25 mouse cellular contexts compared by ENCODE assay signal in the genomic region with DNA sequence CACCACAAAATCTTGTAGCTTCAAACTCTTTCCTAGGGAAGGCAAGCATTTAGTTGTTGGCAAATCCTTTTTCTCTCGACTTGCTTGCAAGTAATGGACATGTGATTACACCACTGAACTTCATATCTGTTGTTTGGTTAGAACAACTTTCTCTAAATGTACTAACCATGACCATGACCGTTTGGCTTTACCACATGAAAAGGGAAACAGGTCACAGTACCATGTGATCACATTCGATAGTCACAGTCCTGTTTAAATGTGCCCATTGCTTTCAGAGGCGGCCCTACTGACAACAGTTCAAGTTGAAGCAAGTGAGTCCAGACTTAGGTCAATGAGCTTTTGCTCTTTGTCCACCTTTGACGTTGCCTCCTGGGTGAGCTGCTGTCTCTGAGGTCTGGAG.
DNase-seq lines count a peak whose midpoint lies in the region; ATAC-seq and TF ChIP-seq lines count a peak whose summit lies in the region.
"Had no signal": no experiment of that assay in that cellular context is flagged by ENCODE, and none has a peak within 500 bp of the region (broad histone marks: within the 10 kb centered on the region; RNA-seq: fewer than 3 reads in every experiment).

No protein-coding gene starts in this region.

- no peak overlapping the region for H3K9ac ChIP-seq in liver, adult 2 months (ENCODE audit: low read depth, low read length)
- no peak overlapping the region for H3K9ac ChIP-seq in liver, embryonic 11.5 days (ENCODE audit: low read depth, low read length)
- H3K9ac ChIP-seq: embryonic facial prominence, embryonic 13.5 days; embryonic facial prominence, embryonic 15.5 days; forebrain, embryonic 12.5 days had no signal

- no peak overlapping the region for H3K4me3 ChIP-seq in kidney, adult 2 months (ENCODE audit: insufficient read depth, low read depth, low read length)
- H3K4me3 ChIP-seq in liver, adult 2 months (ENCODE audit: insufficient read depth, low read depth, low read length) = no peak overlapping the region
- no peak overlapping the region for H3K4me3 ChIP-seq in liver, embryonic 11.5 days (ENCODE audit: low read depth, low read length)
- H3K4me3 ChIP-seq in spleen, adult 2 months (ENCODE audit: extremely low read depth, insufficient read depth, insufficient read length) = no peak overlapping the region
- H3K4me3 ChIP-seq: embryonic facial prominence, embryonic 13.5 days; embryonic facial prominence, embryonic 15.5 days; erythroblast, embryonic 14.5 days; forebrain, embryonic 10.5 days; forebrain, embryonic 12.5 days had no signal

- H3K79me2 ChIP-seq in liver, adult 2 months (ENCODE audit: control insufficient read depth, insufficient read depth, low read length) = no peaks in the 10 kb centered on the region

- H3K4me2 ChIP-seq in liver, embryonic 11.5 days = no peak overlapping the region
- H3K4me2 ChIP-seq: embryonic facial prominence, embryonic 13.5 days; embryonic facial prominence, embryonic 15.5 days; forebrain, embryonic 12.5 days had no signal

- WGBS in kidney, adult 2 months = 72% methylated on average over 5 of the region's 5 CpGs
- WGBS in liver, adult 2 months = 26% methylated on average over 5 of the region's 5 CpGs
- WGBS in liver, embryonic 11.5 days = 82% methylated on average over 5 of the region's 5 CpGs
- WGBS in spleen, adult 2 months = 42% methylated on average over 5 of the region's 5 CpGs

- no peak for TF ChIP-seq POLR2A in kidney, adult 2 months (IDR thresholded peaks at IDR 0.05; ENCODE audit: low read depth, low read length)
- TF ChIP-seq POLR2A in liver, adult 2 months (IDR thresholded peaks at IDR 0.05; ENCODE audit: extremely low read depth, insufficient read depth, low read length) = no peak
- TF ChIP-seq POLR2A in spleen, adult 2 months (IDR thresholded peaks at IDR 0.05; ENCODE audit: low read depth, low read length) = no peak

- TF ChIP-seq CTCF in kidney, adult 2 months (conservative IDR thresholded peaks at IDR 0.05; ENCODE audit: insufficient read depth, insufficient read length, low read depth, low read length) = no peak
- TF ChIP-seq CTCF in liver, adult 2 months (IDR thresholded peaks at IDR 0.05; ENCODE audit: low read depth, low read length) = no peak
- no peak for TF ChIP-seq CTCF in spleen, adult 2 months (IDR thresholded peaks at IDR 0.05; ENCODE audit: extremely low read depth, insufficient read depth, insufficient read length, insufficient replicate concordance)

- H3K27ac ChIP-seq in kidney, adult 2 months (ENCODE audit: insufficient read depth, low read depth, low read length) = no peak overlapping the region
- no peak overlapping the region for H3K27ac ChIP-seq in liver, adult 2 months (replicated peaks; ENCODE audit: insufficient read depth, low read depth, low read length)
- no peak overlapping the region for H3K27ac ChIP-seq in liver, embryonic 11.5 days (ENCODE audit: low read depth, low read length)
- H3K27ac ChIP-seq in spleen, adult 2 months (ENCODE audit: insufficient read depth, low read length) = 0 out of 2 replicates have a peak overlapping the region, but pooled peaks have one; percentile 9
- H3K27ac ChIP-seq: embryonic facial prominence, embryonic 13.5 days; embryonic facial prominence, embryonic 15.5 days; forebrain, embryonic 10.5 days; forebrain, embryonic 12.5 days had no signal

- no peaks in the 10 kb centered on the region for H3K36me3 ChIP-seq in kidney, adult 2 months (ENCODE audit: control insufficient read depth, insufficient read depth, low read length)
- H3K36me3 ChIP-seq in liver, adult 2 months (ENCODE audit: control insufficient read depth, insufficient read depth, low read length) = no peaks in the 10 kb centered on the region
- no peaks in the 10 kb centered on the region for H3K36me3 ChIP-seq in liver, embryonic 11.5 days (ENCODE audit: control insufficient read depth, insufficient read depth, low read length)
- H3K36me3 ChIP-seq in spleen, adult 2 months (ENCODE audit: control insufficient read depth, insufficient read depth, low read length) = no peaks in the 10 kb centered on the region
- H3K36me3 ChIP-seq: embryonic facial prominence, embryonic 13.5 days; embryonic facial prominence, embryonic 15.5 days; forebrain, embryonic 10.5 days; forebrain, embryonic 12.5 days had no signal

- H3K4me1 ChIP-seq in kidney, adult 2 months (ENCODE audit: control insufficient read depth, insufficient read depth, low read length) = peaks cover 3% of the 10 kb centered on the region; the same call in 1 of the 2 replicates
- H3K4me1 ChIP-seq in liver, adult 2 months (ENCODE audit: control insufficient read depth, insufficient read depth, low read length) = peaks cover 6% of the 10 kb centered on the region; the same call in 1 of the 2 replicates
- H3K4me1 ChIP-seq in liver, embryonic 11.5 days (replicated peaks; ENCODE audit: control insufficient read depth, insufficient read depth, low read length) = no peaks in the 10 kb centered on the region
- H3K4me1 ChIP-seq in spleen, adult 2 months (ENCODE audit: control insufficient read depth, insufficient read depth, insufficient read length) = peaks cover 9% of the 10 kb centered on the region
- H3K4me1 ChIP-seq: embryonic facial prominence, embryonic 13.5 days; embryonic facial prominence, embryonic 15.5 days; forebrain, embryonic 12.5 days had no signal

- H3K9me3 ChIP-seq in liver, embryonic 11.5 days (ENCODE audit: control insufficient read depth, low read length) = no peaks in the 10 kb centered on the region
- H3K9me3 ChIP-seq: embryonic facial prominence, embryonic 13.5 days; embryonic facial prominence, embryonic 15.5 days; forebrain, embryonic 10.5 days; forebrain, embryonic 12.5 days had no signal

- DNase-seq in kidney, adult 2 months = peak; percentile 52
- no peak for DNase-seq in kidney, adult 18-20 months
- DNase-seq in liver, adult 2 months (ENCODE audit: extremely low read depth, low read depth, low spot score) = peak; percentile 93
- no peak for DNase-seq in liver, embryonic 11.5 days (ENCODE audit: low spot score)
- DNase-seq in spleen, adult 2 months (ENCODE audit: low read depth in 1 of 2, low spot score in 2 of 2) = no peak
- DNase-seq in spleen, postnatal 4 days (ENCODE audit: low spot score in 2 of 2) = no peak
- peak; percentile 45 to 52 for DNase-seq in B cell, adult 2 months
- DNase-seq in adipocyte (ENCODE audit: low spot score) = no peak
- DNase-seq: adrenal gland, adult 2 months; adrenal gland, postnatal 10 days; adrenal gland, postnatal 25 days; cerebellum, adult 11 months; cerebellum, adult 18-20 months; cerebellum, adult 8-10 months; cerebellum, adult 9-11 months; cerebellum, postnatal 14 days; cerebellum, postnatal 36 days; embryo, embryonic 11 days had no signal

- no peaks in the 10 kb centered on the region for H3K27me3 ChIP-seq in kidney, adult 2 months (replicated peaks; ENCODE audit: control insufficient read depth, insufficient read depth, low read length)
- no peaks in the 10 kb centered on the region for H3K27me3 ChIP-seq in liver, adult 2 months (ENCODE audit: control insufficient read depth, insufficient read depth, low read length)
- no peaks in the 10 kb centered on the region for H3K27me3 ChIP-seq in liver, embryonic 11.5 days (replicated peaks; ENCODE audit: control insufficient read depth, insufficient read depth, low read length)
- no peaks in the 10 kb centered on the region for H3K27me3 ChIP-seq in spleen, adult 2 months (ENCODE audit: control insufficient read depth, insufficient read depth, low read length)
- H3K27me3 ChIP-seq: embryonic facial prominence, embryonic 13.5 days; embryonic facial prominence, embryonic 15.5 days; forebrain, embryonic 12.5 days had no signal

- ATAC-seq in liver, embryonic 11.5 days (replicated peaks; ENCODE audit: low FRiP score) = no peak
- ATAC-seq: forebrain, embryonic 14.5 days; forebrain, embryonic 16.5 days had no signal

Comparison
In these comparisons a context has a peak if more than half of its experiments do, and no peak if none do; other contexts are left out.
1. DNase-seq: peak in kidney, adult 2 months (single experiment), liver, adult 2 months (single experiment) and B cell, adult 2 months (2 of 2); none in kidney, adult 18-20 months (single experiment), liver, embryonic 11.5 days (single experiment), spleen, adult 2 months (0 of 2), spleen, postnatal 4 days (0 of 2) and adipocyte (single experiment).